Mouse (Mus musculus): ENCODE data around the gene Gm13285.
"Not testable (repeated sequence)": the region's sequence is repeated elsewhere in the genome, so short reads cannot be mapped to it uniquely, and the experiment has no call there.

Gene Gm13285

DNA sequence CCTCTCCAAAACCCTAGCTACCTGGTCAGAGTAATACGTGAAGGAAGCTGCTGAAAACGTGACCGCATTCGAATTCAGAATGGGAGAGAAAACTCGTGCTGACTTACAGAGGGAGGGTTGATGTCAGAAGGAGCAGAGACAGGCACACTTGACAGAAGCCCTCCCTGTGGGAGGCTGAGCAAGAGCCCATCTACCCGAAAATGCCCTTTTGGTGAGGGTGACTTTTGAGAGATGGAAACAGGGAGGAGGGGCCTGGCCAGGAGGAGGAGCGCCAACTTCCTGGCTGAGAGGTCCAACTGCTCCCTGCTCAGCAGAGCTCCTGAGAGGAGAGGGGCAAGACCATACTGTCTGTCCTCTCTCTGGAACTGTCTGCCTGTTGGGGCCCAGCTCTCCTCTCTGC is at the start of gene Gm13285:
Gm13285 (plus strand) TSS at position 301 of the 400 bp plus-strand sequence.
- not testable (repeated sequence) for H3K4me3 ChIP-seq (replicated peaks; ENCODE audit: low read length); H3K4me1 ChIP-seq (replicated peaks; ENCODE audit: low read depth, low read length); H3K27me3 ChIP-seq (ENCODE audit: insufficient read depth, low read length); H3K9me3 ChIP-seq (ENCODE audit: low read length); H3K36me3 ChIP-seq (ENCODE audit: insufficient read depth, low read length)

DNA sequence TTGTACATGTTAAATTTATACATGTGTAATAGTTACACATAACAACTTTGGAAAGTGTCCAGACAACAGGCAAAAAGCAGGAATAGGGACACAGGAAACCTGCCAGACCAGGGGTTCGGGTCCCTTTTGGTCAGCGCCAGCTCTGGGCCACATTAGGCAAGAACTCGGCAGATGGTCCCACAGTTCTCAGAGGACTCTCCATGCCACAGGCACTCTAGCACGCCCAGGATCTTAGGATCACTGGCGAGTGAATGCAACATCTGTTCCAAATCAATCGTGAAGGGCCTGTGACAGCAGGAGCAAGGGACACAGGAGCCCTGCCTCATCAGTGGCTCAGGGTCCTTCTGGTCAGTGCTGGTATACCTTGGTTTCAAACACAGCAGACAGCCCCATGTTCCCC is 49.5 kb upstream of the Gm13285 start:
- Histone ChIP-seq H3K4me3 (replicated peaks; ENCODE audit: low read length) (no peak overlapping the region), H3K36me3 (ENCODE audit: insufficient read depth, low read length) (no peaks in the 10 kb centered on the region), H3K4me1 (replicated peaks; ENCODE audit: low read depth, low read length) (peaks cover 6% of the 10 kb centered on the region; the same call in 1 of the 2 replicates), H3K27me3 (ENCODE audit: insufficient read depth, low read length) (no peaks in the 10 kb centered on the region), H3K9me3 (ENCODE audit: low read length) (peaks cover 12% of the 10 kb centered on the region)
- no peak for TF ChIP-seq POU5F1 (IDR thresholded peaks at IDR 0.05; ENCODE audit: borderline replicate concordance, low read length)
- TF ChIP-seq CTCF (conservative IDR thresholded peaks at IDR 0.05; ENCODE audit: low read length) = no peak
- TF ChIP-seq NANOG (IDR thresholded peaks at IDR 0.05; ENCODE audit: borderline replicate concordance, low read length) = no peak

DNA sequence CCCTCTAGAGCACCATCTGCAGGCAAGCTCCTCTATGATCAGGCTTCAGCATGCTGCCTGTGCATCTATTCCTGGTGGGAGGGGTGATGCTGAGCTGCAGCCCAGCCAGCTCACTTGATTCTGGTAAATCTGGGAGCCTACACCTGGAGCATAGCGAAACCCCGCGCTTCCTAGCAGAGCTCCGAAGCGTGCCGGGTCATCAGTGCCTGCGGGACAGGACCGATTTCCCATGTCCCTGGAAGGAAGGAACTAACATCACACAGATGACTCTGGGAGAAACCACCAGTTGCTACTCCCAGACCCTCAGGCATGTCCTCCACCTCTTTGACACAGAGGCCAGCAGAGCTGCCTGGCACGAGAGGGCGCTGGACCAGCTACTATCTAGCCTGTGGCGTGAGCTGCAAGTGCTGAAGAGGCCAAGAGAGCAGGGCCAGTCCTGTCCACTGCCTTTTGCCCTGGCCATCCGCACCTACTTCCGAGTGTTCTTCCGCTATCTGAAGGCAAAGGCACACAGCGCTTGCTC is 44.6 kb upstream of the Gm13285 start, which contains the start of gene Gm13271:
Gm13271 (plus strand) TSS at position 51 of the 523 bp plus-strand sequence.
- H3K27me3 ChIP-seq (ENCODE audit: insufficient read depth, low read length) = peaks cover 19% of the 10 kb centered on the region
- peaks cover 11% of the 10 kb centered on the region for H3K9me3 ChIP-seq (ENCODE audit: low read length)
- H3K4me3 ChIP-seq (replicated peaks; ENCODE audit: low read length); H3K36me3 ChIP-seq (ENCODE audit: insufficient read depth, low read length); H3K4me1 ChIP-seq (replicated peaks; ENCODE audit: low read depth, low read length): not testable (repeated sequence)

DNA sequence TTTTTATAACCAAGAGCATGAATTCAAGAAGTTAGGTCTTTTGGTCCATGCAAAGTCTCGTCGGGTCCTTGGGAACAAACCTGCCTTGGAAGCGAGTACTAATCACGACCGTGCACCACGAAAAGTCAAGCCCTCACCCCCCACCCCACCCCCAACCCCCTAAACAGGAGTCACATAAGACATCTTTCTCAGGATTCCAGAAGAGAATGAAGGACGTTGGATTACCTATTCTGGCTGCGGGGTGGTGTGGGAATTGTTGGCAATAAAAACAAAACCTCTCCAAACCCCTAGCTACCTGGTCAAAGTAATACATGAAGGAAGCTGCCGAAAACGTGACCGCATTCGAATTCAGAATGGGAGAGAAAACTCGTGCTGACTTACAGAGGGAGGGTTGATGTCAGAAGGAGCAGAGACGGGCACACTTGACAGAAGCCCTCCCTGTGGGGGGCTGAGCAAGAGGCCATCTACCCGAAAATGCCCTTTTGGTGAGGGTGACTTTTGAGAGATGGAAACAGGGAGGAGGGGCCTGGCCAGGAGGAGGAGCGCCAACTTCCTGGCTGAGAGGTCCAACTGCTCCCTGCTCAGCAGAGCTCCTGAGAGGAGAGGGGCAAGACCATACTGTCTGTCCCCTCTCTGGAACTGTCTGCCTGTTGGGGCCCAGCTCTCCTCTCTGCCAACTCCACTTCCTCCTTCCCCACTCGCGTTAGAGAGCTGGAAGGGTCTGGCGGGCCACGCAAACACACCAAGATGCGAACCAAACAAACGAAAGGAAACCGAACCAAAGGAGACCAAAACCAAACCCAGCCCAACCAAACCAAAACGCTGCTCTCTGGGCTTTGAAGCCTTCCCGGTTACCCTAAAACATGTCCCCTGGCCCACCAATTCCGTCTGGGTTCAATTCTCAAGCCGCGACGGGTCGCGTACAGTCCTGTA is 42.6 kb upstream of the Gm13285 start:
- not testable (repeated sequence) for H3K9me3 ChIP-seq (ENCODE audit: low read length); H3K4me1 ChIP-seq (replicated peaks; ENCODE audit: low read depth, low read length); H3K36me3 ChIP-seq (ENCODE audit: insufficient read depth, low read length); H3K4me3 ChIP-seq (replicated peaks; ENCODE audit: low read length)
- peaks cover 19% of the 10 kb centered on the region for H3K27me3 ChIP-seq (ENCODE audit: insufficient read depth, low read length)

DNA sequence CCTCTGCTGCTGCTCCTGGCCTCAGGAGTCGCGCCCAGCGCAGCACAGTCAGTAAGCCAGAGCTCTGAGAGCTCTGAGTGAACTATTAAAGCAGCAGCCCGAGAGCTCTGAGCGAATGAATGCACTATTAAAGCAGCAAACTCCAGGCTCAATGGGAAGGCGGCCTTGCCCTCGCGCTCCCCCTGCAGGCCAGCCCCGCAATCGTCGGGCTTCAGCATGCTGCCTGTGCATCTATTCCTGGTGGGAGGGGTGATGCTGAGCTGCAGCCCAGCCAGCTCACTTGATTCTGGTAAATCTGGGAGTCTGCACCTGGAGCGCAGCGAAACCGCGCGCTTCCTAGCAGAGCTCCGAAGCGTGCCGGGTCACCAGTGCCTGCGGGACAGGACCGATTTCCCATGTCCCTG is 41.8 kb upstream of the Gm13285 start:
- not testable (repeated sequence) for H3K9me3 ChIP-seq (ENCODE audit: low read length)
- peaks cover 22% of the 10 kb centered on the region for H3K27me3 ChIP-seq (ENCODE audit: insufficient read depth, low read length)

DNA sequence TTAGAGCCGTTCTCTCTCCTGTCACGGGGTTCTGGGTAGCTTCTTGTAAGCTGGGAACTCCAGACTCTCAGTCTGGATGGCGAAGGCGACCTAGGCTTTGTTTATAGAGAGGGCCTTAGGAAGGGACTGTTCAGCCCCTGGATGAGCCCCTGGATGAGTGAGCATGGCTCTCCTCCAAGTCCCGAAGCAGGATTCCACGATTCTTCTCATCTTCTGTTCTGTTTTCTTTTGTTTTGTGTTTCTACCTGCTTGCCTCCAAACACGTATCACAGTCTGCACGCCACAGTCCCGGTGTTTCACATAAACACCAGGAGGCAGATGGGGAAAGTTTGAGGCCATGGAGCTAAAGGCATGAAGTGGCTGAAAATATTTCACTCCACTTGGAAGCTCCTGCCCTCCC is 40.7 kb upstream of the Gm13285 start:
- not testable (repeated sequence) for H3K36me3 ChIP-seq (ENCODE audit: insufficient read depth, low read length); H3K4me3 ChIP-seq (replicated peaks; ENCODE audit: low read length); H3K9me3 ChIP-seq (ENCODE audit: low read length); H3K4me1 ChIP-seq (replicated peaks; ENCODE audit: low read depth, low read length)
- peaks cover 22% of the 10 kb centered on the region for H3K27me3 ChIP-seq (ENCODE audit: insufficient read depth, low read length)

More for the DNA sequence above, 41.8 kb upstream of the Gm13285 start:
- not testable (repeated sequence) for H3K36me3 ChIP-seq (ENCODE audit: insufficient read depth, low read length); H3K4me1 ChIP-seq (replicated peaks; ENCODE audit: low read depth, low read length); H3K4me3 ChIP-seq (replicated peaks; ENCODE audit: low read length)

DNA sequence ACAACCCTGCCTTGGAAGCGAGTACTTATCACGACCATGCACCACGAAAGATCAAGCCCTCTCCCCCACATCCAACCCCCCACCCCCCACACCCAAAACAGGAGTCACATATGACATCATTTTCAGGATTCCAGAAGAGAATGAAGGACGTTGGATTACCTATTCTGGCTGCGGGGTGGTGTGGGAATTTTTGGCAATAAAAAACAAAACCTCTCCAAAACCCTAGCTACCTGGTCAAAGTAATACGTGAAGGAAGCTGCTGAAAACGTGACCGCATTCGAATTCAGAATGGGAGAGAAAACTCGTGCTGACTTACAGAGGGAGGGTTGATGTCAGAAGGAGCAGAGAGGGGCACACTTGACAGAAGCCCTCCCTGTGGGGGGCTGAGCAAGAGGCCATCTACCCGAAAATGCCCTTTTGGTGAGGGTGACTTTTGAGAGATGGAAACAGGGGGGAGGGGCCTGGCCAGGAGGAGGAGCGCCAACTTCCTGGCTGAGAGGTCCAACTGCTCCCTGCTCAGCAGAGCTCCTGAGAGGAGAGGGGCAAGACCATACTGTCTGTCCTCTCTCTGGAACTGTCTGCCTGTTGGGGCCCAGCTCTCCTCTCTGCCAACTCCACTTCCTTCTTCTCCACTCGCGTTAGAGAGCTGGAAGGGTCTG is 39.7 kb upstream of the Gm13285 start, which contains the start of gene Gm13283:
Gm13283 (plus strand) TSS at position 510 of the 659 bp plus-strand sequence.
- H3K4me3 ChIP-seq (replicated peaks; ENCODE audit: low read length); H3K4me1 ChIP-seq (replicated peaks; ENCODE audit: low read depth, low read length); H3K36me3 ChIP-seq (ENCODE audit: insufficient read depth, low read length); H3K9me3 ChIP-seq (ENCODE audit: low read length): not testable (repeated sequence)
- peaks cover 22% of the 10 kb centered on the region for H3K27me3 ChIP-seq (ENCODE audit: insufficient read depth, low read length)

DNA sequence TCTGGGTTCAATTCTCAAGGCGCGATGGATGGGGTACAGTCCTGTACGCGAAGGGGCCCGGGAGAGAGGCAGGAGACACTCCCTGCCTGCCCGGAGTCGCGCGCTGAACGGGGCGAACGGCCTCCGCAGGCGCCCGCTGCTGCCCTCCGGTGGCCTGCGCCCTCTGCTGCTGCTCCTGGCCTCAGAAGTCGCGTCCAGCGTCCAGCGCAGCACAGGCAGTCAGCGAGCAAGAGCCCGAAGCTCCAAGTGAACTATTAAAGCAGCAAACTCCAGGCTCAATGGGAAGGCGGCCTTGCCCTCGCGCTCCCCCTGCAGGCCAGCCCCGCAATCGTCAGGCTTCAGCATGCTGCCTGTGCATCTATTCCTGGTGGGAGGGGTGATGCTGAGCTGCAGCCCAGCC is 39.0 kb upstream of the Gm13285 start:
- not testable (repeated sequence) for H3K4me1 ChIP-seq (replicated peaks; ENCODE audit: low read depth, low read length); H3K9me3 ChIP-seq (ENCODE audit: low read length); H3K4me3 ChIP-seq (replicated peaks; ENCODE audit: low read length); H3K36me3 ChIP-seq (ENCODE audit: insufficient read depth, low read length)
- peaks cover 19% of the 10 kb centered on the region for H3K27me3 ChIP-seq (ENCODE audit: insufficient read depth, low read length)

DNA sequence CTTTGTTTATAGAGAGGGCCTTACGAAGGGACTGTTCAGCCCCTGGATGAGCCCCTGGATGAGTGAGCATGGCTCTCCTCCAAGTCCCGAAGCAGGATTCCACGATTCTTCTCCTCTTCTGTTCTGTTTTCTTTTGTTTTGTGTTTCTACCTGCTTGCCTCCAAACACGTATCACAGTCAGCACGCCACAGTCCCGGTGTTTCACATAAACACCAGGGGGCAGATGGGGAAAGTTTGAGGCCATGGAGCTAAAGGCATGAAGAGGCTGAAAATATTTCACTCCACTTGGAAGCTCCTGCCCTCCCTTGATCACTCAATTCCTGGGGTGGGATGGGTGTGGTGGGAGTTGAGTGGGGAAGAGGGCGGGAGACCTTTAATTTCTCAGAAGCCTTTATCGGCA is 37.7 kb upstream of the Gm13285 start:
- not testable (repeated sequence) for H3K4me3 ChIP-seq (replicated peaks; ENCODE audit: low read length); H3K27me3 ChIP-seq (ENCODE audit: insufficient read depth, low read length); H3K4me1 ChIP-seq (replicated peaks; ENCODE audit: low read depth, low read length); H3K36me3 ChIP-seq (ENCODE audit: insufficient read depth, low read length); H3K9me3 ChIP-seq (ENCODE audit: low read length)

DNA sequence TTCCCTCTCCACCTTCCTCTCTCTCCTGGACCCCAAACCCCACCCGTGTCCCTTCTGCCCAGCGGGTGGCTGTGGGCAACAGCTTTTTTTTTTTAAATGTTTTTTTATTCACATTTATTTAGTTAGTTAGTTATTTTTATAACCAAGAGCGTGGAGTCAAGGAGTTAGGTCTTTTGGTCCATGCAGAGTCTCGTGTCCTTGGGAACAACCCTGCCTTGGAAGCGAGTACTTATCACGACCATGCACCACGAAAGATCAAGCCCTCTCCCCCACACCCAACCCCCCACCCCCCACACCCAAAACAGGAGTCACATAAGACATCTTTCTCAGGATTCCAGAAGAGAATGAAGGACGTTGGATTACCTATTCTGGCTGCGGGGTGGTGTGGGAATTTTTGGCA is 37.1 kb upstream of the Gm13285 start:
- H3K36me3 ChIP-seq (ENCODE audit: insufficient read depth, low read length); H3K27me3 ChIP-seq (ENCODE audit: insufficient read depth, low read length); H3K4me3 ChIP-seq (replicated peaks; ENCODE audit: low read length); H3K4me1 ChIP-seq (replicated peaks; ENCODE audit: low read depth, low read length); H3K9me3 ChIP-seq (ENCODE audit: low read length): not testable (repeated sequence)

DNA sequence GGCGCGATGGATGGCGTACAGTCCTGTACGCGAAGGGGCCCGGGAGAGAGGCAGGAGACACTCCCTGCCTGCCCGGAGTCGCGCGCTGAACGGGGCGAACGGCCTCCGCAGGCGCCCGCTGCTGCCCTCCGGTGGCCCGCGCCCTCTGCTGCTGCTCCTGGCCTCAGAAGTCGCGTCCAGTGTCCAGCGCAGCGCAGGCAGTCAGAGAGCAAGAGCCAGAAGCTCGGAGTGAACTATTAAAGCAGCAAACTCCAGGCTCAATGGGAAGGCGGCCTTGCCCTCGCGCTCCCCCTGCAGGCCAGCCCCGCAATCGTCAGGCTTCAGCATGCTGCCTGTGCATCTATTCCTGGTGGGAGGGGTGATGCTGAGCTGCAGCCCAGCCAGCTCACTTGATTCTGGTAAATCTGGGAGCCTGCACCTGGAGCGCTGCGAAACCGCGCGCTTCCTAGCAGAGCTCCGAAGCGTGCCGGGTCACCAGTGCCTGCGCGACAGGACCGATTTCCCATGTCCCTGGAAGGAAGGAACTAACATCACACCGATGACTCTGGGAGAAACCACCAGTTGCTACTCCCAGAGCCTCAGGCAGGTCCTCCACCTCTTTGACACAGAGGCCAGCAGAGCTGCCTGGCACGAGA is 36.0 kb upstream of the Gm13285 start:
- H3K36me3 ChIP-seq (ENCODE audit: insufficient read depth, low read length); H3K9me3 ChIP-seq (ENCODE audit: low read length): not testable (repeated sequence)

DNA sequence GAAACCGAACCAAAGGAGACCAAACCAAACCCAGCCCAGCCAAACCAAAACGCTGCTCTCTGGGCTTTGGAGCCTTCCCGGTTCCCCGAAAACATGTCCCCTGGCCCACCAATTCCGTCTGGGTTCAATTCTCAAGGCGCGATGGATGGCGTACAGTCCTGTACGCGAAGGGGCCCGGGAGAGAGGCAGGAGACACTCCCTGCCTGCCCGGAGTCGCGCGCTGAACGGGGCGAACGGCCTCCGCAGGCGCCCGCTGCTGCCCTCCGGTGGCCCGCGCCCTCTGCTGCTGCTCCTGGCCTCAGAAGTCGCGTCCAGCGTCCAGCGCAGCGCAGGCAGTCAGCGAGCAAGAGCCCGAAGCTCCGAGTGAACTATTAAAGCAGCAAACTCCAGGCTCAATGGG is 25.9 kb upstream of the Gm13285 start, which contains the start of gene Gm13290:
Gm13290 (plus strand) TSS at position 301 of the 400 bp plus-strand sequence.
- H3K4me3 ChIP-seq (replicated peaks; ENCODE audit: low read length); H3K4me1 ChIP-seq (replicated peaks; ENCODE audit: low read depth, low read length); H3K27me3 ChIP-seq (ENCODE audit: insufficient read depth, low read length); H3K36me3 ChIP-seq (ENCODE audit: insufficient read depth, low read length); H3K9me3 ChIP-seq (ENCODE audit: low read length): not testable (repeated sequence)

More for the DNA sequence above, 36.0 kb upstream of the Gm13285 start:
- not testable (repeated sequence) for H3K4me1 ChIP-seq (replicated peaks; ENCODE audit: low read depth, low read length); H3K27me3 ChIP-seq (ENCODE audit: insufficient read depth, low read length); H3K4me3 ChIP-seq (replicated peaks; ENCODE audit: low read length)

DNA sequence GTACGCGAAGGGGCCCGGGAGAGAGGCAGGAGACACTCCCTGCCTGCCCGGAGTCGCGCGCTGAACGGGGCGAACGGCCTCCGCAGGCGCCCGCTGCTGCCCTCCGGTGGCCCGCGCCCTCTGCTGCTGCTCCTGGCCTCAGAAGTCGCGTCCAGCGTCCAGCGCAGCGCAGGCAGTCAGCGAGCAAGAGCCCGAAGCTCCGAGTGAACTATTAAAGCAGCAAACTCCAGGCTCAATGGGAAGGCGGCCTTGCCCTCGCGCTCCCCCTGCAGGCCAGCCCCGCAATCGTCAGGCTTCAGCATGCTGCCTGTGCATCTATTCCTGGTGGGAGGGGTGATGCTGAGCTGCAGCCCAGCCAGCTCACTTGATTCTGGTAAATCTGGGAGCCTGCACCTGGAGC is 22.8 kb upstream of the Gm13285 start, which contains the start of gene Gm13289:
Gm13289 (plus strand) TSS at position 301 of the 400 bp plus-strand sequence.
- H3K9me3 ChIP-seq (ENCODE audit: low read length); H3K4me3 ChIP-seq (replicated peaks; ENCODE audit: low read length); H3K27me3 ChIP-seq (ENCODE audit: insufficient read depth, low read length); H3K36me3 ChIP-seq (ENCODE audit: insufficient read depth, low read length); H3K4me1 ChIP-seq (replicated peaks; ENCODE audit: low read depth, low read length): not testable (repeated sequence)
